Mouse (Mus musculus): Measurements from ENCODE around the gene Ttll11.

DNA sequence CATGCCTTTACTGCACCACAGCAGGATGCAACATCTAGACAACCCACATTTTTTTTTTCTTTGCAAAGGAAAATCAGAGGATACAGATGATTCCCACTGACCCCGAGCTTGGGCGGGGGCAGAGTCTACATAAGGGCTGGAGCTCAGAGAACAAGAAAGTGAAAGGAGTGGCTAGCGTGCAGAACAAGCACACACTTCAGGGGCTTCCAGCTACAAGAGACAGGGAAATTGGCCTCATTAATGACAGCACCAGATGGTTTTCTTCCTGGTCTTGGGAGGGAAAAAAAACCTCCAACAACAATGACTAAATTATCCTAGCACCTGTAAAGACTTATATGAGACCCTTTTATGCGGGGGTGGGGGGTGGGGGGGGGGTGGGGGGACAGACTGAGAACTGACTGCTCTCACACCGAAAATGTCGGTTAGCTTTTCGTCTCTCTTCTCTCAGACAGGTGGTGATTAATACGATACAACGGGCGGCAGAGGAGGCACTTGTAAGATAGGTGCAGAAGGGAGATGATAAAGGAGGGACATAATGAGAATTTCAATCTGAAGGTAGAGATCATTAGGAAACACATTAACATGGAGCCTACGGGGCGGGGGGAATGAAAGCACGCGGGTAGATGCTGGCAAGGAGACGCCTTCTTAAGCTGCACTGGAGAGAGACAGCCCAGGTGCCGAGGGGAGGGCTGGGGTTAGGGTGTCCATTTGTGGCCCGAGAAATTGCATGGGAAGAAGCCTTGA is 128.1 kb downstream of the Ttll11 start:
- TF ChIP-seq CTCF (IDR thresholded peaks at IDR 0.05; ENCODE audit: borderline replicate concordance, control insufficient read depth, extremely low read depth, insufficient read depth, low read length, poor library complexity) (no peak), POLR2A (IDR thresholded peaks at IDR 0.05; ENCODE audit: control insufficient read depth, extremely low read depth, insufficient read depth, low read length, poor library complexity) (no peak)
